Mouse (Mus musculus) MEL (cell line): Measurements from ENCODE around the gene Pear1.

Experiments used
- CHD2 ChIP-seq: IDR thresholded peaks from 2 replicates; pipeline ENCODE4 v1.6.1; 2011; ENCODE audit warnings: low read length, improper control_type of control experiment
- CTCF ChIP-seq, 3 experiments: IDR thresholded peaks in 2 of 3; conservative IDR thresholded peaks in 1 of 3; 2 replicates each; pipeline ENCODE4 v1.5.1; 2011 to 2012; ENCODE audit warnings: low read length in 3 of 3, low read depth in 2 of 3, mild to moderate bottlenecking in 2 of 3, improper control_type of control experiment in 1 of 3, inconsistent platforms in 1 of 3, mixed read lengths in 1 of 3, moderate library complexity in 1 of 3; ENCODE audit not compliant: control insufficient read depth in 1 of 3, insufficient read depth in 1 of 3, poor library complexity in 1 of 3, severe bottlenecking in 1 of 3
- E2F4 ChIP-seq: IDR thresholded peaks from 2 replicates; pipeline ENCODE4 v1.6.1; 2011; ENCODE audit warnings: low read depth, low read length, improper control_type of control experiment, borderline replicate concordance
- GABPA ChIP-seq: IDR thresholded peaks from 2 replicates; pipeline ENCODE4 v1.6.1; 2012; ENCODE audit warnings: low read depth, mild to moderate bottlenecking, inconsistent platforms, low read length, improper control_type of control experiment, moderate library complexity
- GATA1 ChIP-seq: IDR thresholded peaks from 2 replicates; pipeline ENCODE4 v1.6.1; 2011; ENCODE audit warnings: low read depth, low read length, improper control_type of control experiment
- MEF2A ChIP-seq: IDR thresholded peaks from 2 replicates; pipeline ENCODE4 v1.6.1; 2014; ENCODE audit warnings: low read depth, mild to moderate bottlenecking, inconsistent platforms, low read length, improper control_type of control experiment; ENCODE audit not compliant: poor library complexity, insufficient replicate concordance, severe bottlenecking; ENCODE audit errors: extremely low read depth
- MXI1 ChIP-seq: IDR thresholded peaks from 2 replicates; pipeline ENCODE4 v1.6.1; 2011; ENCODE audit warnings: mild to moderate bottlenecking, low read depth, low read length, improper control_type of control experiment
- POLR2A ChIP-seq, 2 experiments: IDR thresholded peaks; 2 replicates each; pipeline ENCODE4 v1.6.1; 2011 to 2012; ENCODE audit warnings: low read length in 2 of 2, mild to moderate bottlenecking in 2 of 2, control low read depth in 1 of 2, improper control_type of control experiment in 1 of 2, low read depth in 1 of 2, moderate library complexity in 1 of 2; ENCODE audit not compliant: control insufficient read depth in 1 of 2, insufficient read depth in 1 of 2, poor library complexity in 1 of 2
- POLR2AphosphoS5 ChIP-seq: IDR thresholded peaks from 2 replicates; pipeline ENCODE4 v1.6.1; 2012; ENCODE audit warnings: low read depth, borderline replicate concordance, mild to moderate bottlenecking, inconsistent platforms, low read length, moderate library complexity, mixed read lengths
- SIN3A ChIP-seq: IDR thresholded peaks from 2 replicates; pipeline ENCODE4 v1.6.1; 2012; ENCODE audit warnings: low read length, improper control_type of control experiment, inconsistent platforms

GRCm38 (mm10) chr3:87743927-87744326, 80.2 kb downstream of the Pear1 start:
- TF ChIP-seq MEF2A, result no peak
- TF ChIP-seq SIN3A, result no peak
- TF ChIP-seq MXI1, result no peak
- no peak for TF ChIP-seq POLR2AphosphoS5
- TF ChIP-seq GABPA, result no peak
- TF ChIP-seq CTCF (IDR thresholded peaks at IDR 0.05 in 2 of 3, conservative IDR thresholded peaks at IDR 0.05 in 1 of 3; ENCODE audit: control insufficient read depth in 1 of 3, insufficient read depth in 1 of 3, low read depth in 2 of 3, low read length in 3 of 3, poor library complexity in 1 of 3, severe bottlenecking in 1 of 3), result no peak
- no peak for TF ChIP-seq POLR2A (IDR thresholded peaks at IDR 0.05; ENCODE audit: control insufficient read depth in 1 of 2, insufficient read depth in 1 of 2, low read depth in 1 of 2, low read length in 2 of 2, poor library complexity in 1 of 2)
- TF ChIP-seq CHD2, result no peak
- TF ChIP-seq E2F4, result no peak
- no peak for TF ChIP-seq GATA1
